Mouse (Mus musculus): Measurements from ENCODE around the gene E130308A19Rik.

DNA sequence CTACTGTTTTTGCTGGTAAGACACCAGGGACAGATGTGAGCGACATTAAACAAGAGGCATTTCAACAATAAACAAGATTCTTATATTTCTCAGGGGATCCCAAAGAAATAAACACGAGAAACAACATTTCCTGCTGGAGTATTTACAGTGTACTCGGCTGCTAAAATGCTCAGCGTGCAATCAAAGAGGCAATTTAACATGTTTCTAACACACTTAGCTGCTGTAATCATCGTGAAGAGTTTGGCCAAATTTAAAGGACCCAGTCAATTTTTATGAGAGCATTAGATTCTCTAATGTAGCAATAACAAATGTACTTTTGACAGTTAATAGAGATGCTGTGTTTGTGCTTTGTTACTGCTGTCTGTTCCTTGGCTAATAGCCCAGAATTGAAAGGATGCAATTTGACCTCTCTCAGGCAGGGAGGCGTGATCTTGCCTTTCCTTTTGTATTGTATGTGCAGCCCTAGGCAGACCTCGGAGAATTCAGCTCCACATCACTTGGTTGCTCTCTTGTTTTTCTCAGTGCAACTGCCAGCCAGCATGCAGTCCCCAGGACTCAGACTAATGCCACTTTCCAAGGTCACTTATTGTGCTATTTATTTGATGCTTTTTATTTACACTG lies 139.5 kb downstream of the E130308A19Rik start:
- TF ChIP-seq POLR2A (IDR thresholded peaks at IDR 0.05; ENCODE audit: low read depth, low read length), result no peak
- TF ChIP-seq CTCF (conservative IDR thresholded peaks at IDR 0.05 in 1 of 2, IDR thresholded peaks at IDR 0.05 in 1 of 2; ENCODE audit: low read depth in 2 of 2, low read length in 2 of 2), result no peak
- TF ChIP-seq CHD1 (IDR thresholded peaks at IDR 0.05; ENCODE audit: low read depth, low read length), result no peak
- no peak for TF ChIP-seq BHLHE40 (IDR thresholded peaks at IDR 0.05; ENCODE audit: low read depth, low read length)
- TF ChIP-seq USF1 (IDR thresholded peaks at IDR 0.05; ENCODE audit: low read depth, low read length), result no peak
- TF ChIP-seq MAX (IDR thresholded peaks at IDR 0.05; ENCODE audit: low read length), result no peak

Data from CH12.LX (cell line).